Mouse (Mus musculus) heart, embryonic 11.5 days (tissue): Measurements from ENCODE around the gene Parn. TPM values are rescaled to one million over a fixed set of nuclear protein-coding genes. Genes with fewer than 3 reads are reported as not detected.
"Not testable (repeated sequence)": the region's sequence is repeated elsewhere in the genome, so short reads cannot be mapped to it uniquely, and the experiment has no call there.

ENCODE experiments used
- ATAC-seq: fragments of 200-750 bp; cut with Nextera tagmentation; replicated peaks from 2 replicates; pipeline ENCODE4 v1.8.0; 2017; ENCODE audit warnings: moderate library complexity; ENCODE audit not compliant: insufficient number of reproducible peaks, low FRiP score, low TSS enrichment
- H3K27ac ChIP-seq: fragments of 300-500 bp; sonication (generic); 2 replicates; pipeline ENCODE4 v1.5.1; 2014; ENCODE audit warnings: mild to moderate bottlenecking, low read depth, low read length
- H3K27me3 ChIP-seq: fragments of 300-500 bp; sonication (generic); 2 replicates; pipeline ENCODE4 v1.6.1; 2014; ENCODE audit warnings: mild to moderate bottlenecking, low read length, mixed read lengths; ENCODE audit not compliant: control insufficient read depth, insufficient read depth
- H3K36me3 ChIP-seq: fragments of 300-500 bp; sonication (generic); 2 replicates; pipeline ENCODE4 v1.6.1; 2014; ENCODE audit warnings: mild to moderate bottlenecking, low read length, moderate library complexity, mixed read lengths; ENCODE audit not compliant: control insufficient read depth, insufficient read depth
- H3K4me1 ChIP-seq: fragments of 300-500 bp; sonication (generic); 2 replicates; pipeline ENCODE4 v1.6.1; 2014; ENCODE audit warnings: low read length; ENCODE audit not compliant: control insufficient read depth, insufficient read depth
- H3K4me2 ChIP-seq: fragments of 300-500 bp; sonication (generic); 2 replicates; pipeline ENCODE4 v1.6.1; 2014; ENCODE audit warnings: mild to moderate bottlenecking, moderate library complexity
- H3K4me3 ChIP-seq: fragments of 300-500 bp; sonication (generic); 2 replicates; pipeline ENCODE4 v1.5.1; 2014; ENCODE audit warnings: low read depth, low read length
- H3K9ac ChIP-seq: fragments of 300-500 bp; sonication (generic); 2 replicates; pipeline ENCODE4 v1.6.1; 2014; ENCODE audit warnings: mild to moderate bottlenecking, low read depth, low read length, moderate library complexity
- H3K9me3 ChIP-seq: fragments of 300-500 bp; sonication (generic); replicated peaks from 2 replicates; pipeline ENCODE4 v1.6.1; 2016; ENCODE audit warnings: low read length; ENCODE audit not compliant: control insufficient read depth
- WGBS: fragments of 180-500 bp; shearing (Covaris S2); extraction: QIAGEN DNeasy Blood & Tissue Kit; methylation state at CpG from one replicate; pipeline ENCODE4 v1.1.7; 2014; ENCODE audit not compliant: insufficient replicate concordance; 5-methylcytosine and 5-hydroxymethylcytosine counted together
- polyA plus RNA-seq: library from polyadenylated mRNA; unstranded; fragments of >200 nt; fragmentation: Nextera tagmentation; extraction: Ambion mirVana; gene quantifications from 2 replicates; pipeline ENCODE4 v1.2.1, GENCODE M21; 2014

The Parn gene
- polyA plus RNA-seq, 1 experiment from 2014 or later, result 24.4 TPM

- H3K9ac ChIP-seq, result no peak overlapping the region
- no peak overlapping the region for H3K27ac ChIP-seq
- H3K9me3 ChIP-seq, result no peaks in the 10 kb centered on the region
- H3K36me3 ChIP-seq, result peaks cover 12% of the 10 kb centered on the region
- WGBS, result 86% methylated on average over 4 of the region's 4 CpGs
- H3K4me2 ChIP-seq, result no peak overlapping the region
- H3K4me3 ChIP-seq, result no peak overlapping the region
- H3K27me3 ChIP-seq, result no peaks in the 10 kb centered on the region
- H3K4me1 ChIP-seq, result no peaks in the 10 kb centered on the region
- no peak for ATAC-seq
Measured at GRCm38 (mm10) chr16:13645930-13646329, 22.0 kb downstream of the Parn start.

- Histone ChIP-seq H3K36me3 (peaks cover 6% of the 10 kb centered on the region; the same call in 1 of the 2 replicates), H3K9me3 (no peaks in the 10 kb centered on the region), H3K4me2 (no peak overlapping the region), H3K4me3 (no peak overlapping the region), H3K27me3 (no peaks in the 10 kb centered on the region), H3K4me1 (no peaks in the 10 kb centered on the region), H3K27ac (no peak overlapping the region), H3K9ac (no peak overlapping the region)
- ATAC-seq, result no peak
- WGBS, result 85% methylated on average over 3 of the region's 3 CpGs
Measured at GRCm38 (mm10) chr16:13644474-13644873, 23.5 kb downstream of the Parn start.

- 77% methylated on average over 7 of the region's 7 CpGs for WGBS
- Histone ChIP-seq H3K4me1 (no peaks in the 10 kb centered on the region), H3K9ac (no peak overlapping the region), H3K27me3 (no peaks in the 10 kb centered on the region), H3K4me2 (no peak overlapping the region), H3K27ac (no peak overlapping the region), H3K4me3 (no peak overlapping the region), H3K36me3 (peaks cover 4% of the 10 kb centered on the region; the same call in 1 of the 2 replicates), H3K9me3 (no peaks in the 10 kb centered on the region)
- no peak for ATAC-seq
Measured at GRCm38 (mm10) chr16:13640064-13640463, 27.9 kb downstream of the Parn start.

- H3K4me2 ChIP-seq, result no peak overlapping the region
- no peak overlapping the region for H3K4me3 ChIP-seq
- ATAC-seq, result no peak
- WGBS, result 82% methylated on average over 5 of the region's 5 CpGs
- H3K27me3 ChIP-seq, result no peaks in the 10 kb centered on the region
- H3K36me3 ChIP-seq, result peaks cover 4% of the 10 kb centered on the region; the same call in 1 of the 2 replicates
- H3K27ac ChIP-seq, result no peak overlapping the region
- H3K9ac ChIP-seq, result no peak overlapping the region
- H3K4me1 ChIP-seq, result no peaks in the 10 kb centered on the region
- no peaks in the 10 kb centered on the region for H3K9me3 ChIP-seq
Measured at GRCm38 (mm10) chr16:13639508-13639907, 28.5 kb downstream of the Parn start.

GRCm38 (mm10) chr16:13638198-13638597 lies 29.8 kb downstream of the Parn start:
- H3K4me2 ChIP-seq, H3K4me3 ChIP-seq, H3K9ac ChIP-seq, H3K9me3 ChIP-seq, ATAC-seq, H3K4me1 ChIP-seq, H3K27me3 ChIP-seq, H3K27ac ChIP-seq, H3K36me3 ChIP-seq: not testable (repeated sequence)
- WGBS, result 53% methylated on average over 2 of the region's 2 CpGs

- Histone ChIP-seq H3K27me3 (no peaks in the 10 kb centered on the region), H3K36me3 (peaks cover 12% of the 10 kb centered on the region; the same call in 1 of the 2 replicates), H3K4me2 (no peak overlapping the region), H3K4me3 (no peak overlapping the region), H3K9ac (no peak overlapping the region), H3K9me3 (no peaks in the 10 kb centered on the region), H3K27ac (no peak overlapping the region), H3K4me1 (no peaks in the 10 kb centered on the region)
- WGBS, result 53% methylated on average over 5 of the region's 5 CpGs
- ATAC-seq, result no peak
Measured at GRCm38 (mm10) chr16:13628345-13628744, 39.6 kb downstream of the Parn start.

GRCm38 (mm10) chr16:13621745-13622507 lies 46.0 kb downstream of the Parn start:
- H3K27ac ChIP-seq, result no peak overlapping the region
- H3K4me3 ChIP-seq, result no peak overlapping the region
- no peak for ATAC-seq
- H3K9me3 ChIP-seq, result no peaks in the 10 kb centered on the region
- no peak overlapping the region for H3K9ac ChIP-seq
- H3K36me3 ChIP-seq, result peaks cover 3% of the 10 kb centered on the region
- H3K27me3 ChIP-seq, result no peaks in the 10 kb centered on the region
- no peaks in the 10 kb centered on the region for H3K4me1 ChIP-seq
- WGBS, result 90% methylated on average over 3 of the region's 3 CpGs
- H3K4me2 ChIP-seq, result no peak overlapping the region

- Histone ChIP-seq H3K4me1 (no peaks in the 10 kb centered on the region), H3K36me3 (peaks cover 3% of the 10 kb centered on the region)
Measured at GRCm38 (mm10) chr16:13620194-13620593, 47.8 kb downstream of the Parn start.

GRCm38 (mm10) chr16:13615276-13615675 lies 52.7 kb downstream of the Parn start:
- no peak overlapping the region for H3K4me3 ChIP-seq
- no peaks in the 10 kb centered on the region; the same call in none of the 2 replicates for H3K36me3 ChIP-seq
- H3K27me3 ChIP-seq, result no peaks in the 10 kb centered on the region
- WGBS, result 66% methylated on average over 5 of the region's 5 CpGs
- ATAC-seq, result no peak
- H3K9ac ChIP-seq, result no peak overlapping the region
- H3K27ac ChIP-seq, result no peak overlapping the region
- H3K4me2 ChIP-seq, result no peak overlapping the region
- peaks cover 2% of the 10 kb centered on the region; the same call in 1 of the 2 replicates for H3K4me1 ChIP-seq
- H3K9me3 ChIP-seq, result no peaks in the 10 kb centered on the region

More at GRCm38 (mm10) chr16:13620194-13620593, 47.8 kb downstream of the Parn start:
- H3K9me3 ChIP-seq, result no peaks in the 10 kb centered on the region
- WGBS, result 83% methylated on average over 3 of the region's 3 CpGs
- H3K4me3 ChIP-seq, result no peak overlapping the region
- no peak for ATAC-seq
- H3K9ac ChIP-seq, result no peak overlapping the region
- no peak overlapping the region for H3K4me2 ChIP-seq
- H3K27ac ChIP-seq, result no peak overlapping the region
- no peaks in the 10 kb centered on the region for H3K27me3 ChIP-seq
